Mouse (Mus musculus) spleen, adult 2 months (tissue): ENCODE measurements around the gene Trak2. TPM values are rescaled to one million over a fixed set of nuclear protein-coding genes. Genes with fewer than 3 reads are reported as not detected.
A peak's percentile ranks its signal among the peaks of the same experiment; 100 is the strongest.
"Not testable (repeated sequence)": the region's sequence is repeated elsewhere in the genome, so short reads cannot be mapped to it uniquely, and the experiment has no call there.

Experiments
- DNase-seq, 2 experiments: peaks; one replicate each; pipeline versions ENCODE4 v3.0.0 to v3.0.0-alpha.2; 2012 to 2021; ENCODE audit warnings: low spot score in 2 of 2, low read depth in 1 of 2
- H3K27ac ChIP-seq: fragments of 200-500 bp; 2 replicates; pipeline ENCODE4 v1.5.1; 2012; ENCODE audit warnings: low read length, inconsistent platforms; ENCODE audit not compliant: insufficient read depth
- H3K27me3 ChIP-seq: fragments of 200-500 bp; 2 replicates; pipeline ENCODE4 v1.6.1; 2012; ENCODE audit warnings: mild to moderate bottlenecking, moderate library complexity, low read length, inconsistent platforms; ENCODE audit not compliant: control insufficient read depth, insufficient read depth
- H3K36me3 ChIP-seq: fragments of 200-500 bp; 2 replicates; pipeline ENCODE4 v1.6.1; 2012; ENCODE audit warnings: mild to moderate bottlenecking, low read length, inconsistent platforms; ENCODE audit not compliant: control insufficient read depth, insufficient read depth
- H3K4me1 ChIP-seq: fragments of 200-500 bp; 2 replicates; pipeline ENCODE4 v1.6.1; 2011; ENCODE audit warnings: inconsistent platforms; ENCODE audit not compliant: control insufficient read depth, insufficient read depth, insufficient read length
- H3K4me3 ChIP-seq: fragments of 200-500 bp; 2 replicates; pipeline ENCODE4 v1.5.1; 2011; ENCODE audit warnings: mild to moderate bottlenecking, inconsistent platforms; ENCODE audit not compliant: insufficient read depth, insufficient read length; ENCODE audit errors: extremely low read depth
- CTCF ChIP-seq: fragments of 200-500 bp; IDR thresholded peaks from 2 replicates; pipeline ENCODE4 v1.5.1; 2011; ENCODE audit warnings: mild to moderate bottlenecking, inconsistent platforms; ENCODE audit not compliant: insufficient read depth, insufficient read length, insufficient replicate concordance; ENCODE audit errors: extremely low read depth
- POLR2A ChIP-seq: fragments of 200-500 bp; IDR thresholded peaks from 2 replicates; pipeline ENCODE4 v1.6.1; 2011; ENCODE audit warnings: low read depth, low read length, inconsistent platforms
- WGBS: fragments of 180-500 bp; shearing (Covaris S2); methylation state at CpG from one replicate; pipeline ENCODE4 v1.1.7; 2018; 5-methylcytosine and 5-hydroxymethylcytosine counted together
- polyA plus RNA-seq: library from polyadenylated mRNA; depleted of rRNA; stranded (reverse); fragments of >200 nt; gene quantifications from 2 replicates; pipeline ENCODE4 v1.2.3, GENCODE M21; 2012

Trak2 gene
- polyA plus RNA-seq, 1 experiment, result 51.6 TPM

- H3K27ac ChIP-seq, result no peak overlapping the region
- DNase-seq, result no peak
- no peaks in the 10 kb centered on the region for H3K4me1 ChIP-seq
- TF ChIP-seq POLR2A (no peak), CTCF (no peak)
- no peaks in the 10 kb centered on the region for H3K36me3 ChIP-seq
- H3K27me3 ChIP-seq, result no peaks in the 10 kb centered on the region
- 75% methylated on average over 5 of the region's 5 CpGs for WGBS
- no peak overlapping the region for H3K4me3 ChIP-seq
Observed at GRCm38 (mm10) chr1:58889826-58890546, 83.2 kb downstream of the Trak2 start.

- H3K4me3 ChIP-seq, result no peak overlapping the region
- H3K4me1 ChIP-seq, result no peaks in the 10 kb centered on the region; the same call in 1 of the 2 replicates
- no peak overlapping the region for H3K27ac ChIP-seq
- TF ChIP-seq CTCF (no peak), POLR2A (no peak)
- WGBS, result 85% methylated on average over 4 of the region's 4 CpGs
- H3K27me3 ChIP-seq, result no peaks in the 10 kb centered on the region
- no peak for DNase-seq
- no peaks in the 10 kb centered on the region for H3K36me3 ChIP-seq
Observed at GRCm38 (mm10) chr1:58885646-58886045, 87.6 kb downstream of the Trak2 start.

GRCm38 (mm10) chr1:58883279-58883678 lies 90.0 kb downstream of the Trak2 start:
- peak in 1 of 2 experiments; percentile 14 for DNase-seq
- H3K36me3 ChIP-seq, H3K4me3 ChIP-seq, H3K27ac ChIP-seq, H3K27me3 ChIP-seq, H3K4me1 ChIP-seq: not testable (repeated sequence)
- 47% methylated on average over 9 of the region's 9 CpGs for WGBS

GRCm38 (mm10) chr1:58879291-58879690 lies 93.9 kb downstream of the Trak2 start:
- H3K4me3 ChIP-seq, H3K4me1 ChIP-seq, H3K27ac ChIP-seq, H3K27me3 ChIP-seq, H3K36me3 ChIP-seq, DNase-seq: not testable (repeated sequence)
- 91% methylated on average over 2 of the region's 2 CpGs for WGBS

- 56% methylated on average over 4 of the region's 4 CpGs for WGBS
- H3K4me1 ChIP-seq, H3K4me3 ChIP-seq, H3K27me3 ChIP-seq, H3K36me3 ChIP-seq, H3K27ac ChIP-seq, DNase-seq: not testable (repeated sequence)
Observed at GRCm38 (mm10) chr1:58876500-58876899, 96.7 kb downstream of the Trak2 start.

- H3K4me3 ChIP-seq, DNase-seq, H3K36me3 ChIP-seq, H3K27me3 ChIP-seq, H3K27ac ChIP-seq: not testable (repeated sequence)
- 24% methylated on average over 3 of the region's 3 CpGs for WGBS
- peaks cover 11% of the 10 kb centered on the region; the same call in 1 of the 2 replicates for H3K4me1 ChIP-seq
Observed at GRCm38 (mm10) chr1:58860586-58860985, 112.6 kb downstream of the Trak2 start.

- DNase-seq, result peak in 1 of 2 experiments; percentile 16
- not testable (repeated sequence) for H3K4me3 ChIP-seq, H3K27me3 ChIP-seq, H3K27ac ChIP-seq, H3K36me3 ChIP-seq
- H3K4me1 ChIP-seq, result peaks cover 11% of the 10 kb centered on the region; the same call in 1 of the 2 replicates
- WGBS, result 64% methylated on average over 13 of the region's 13 CpGs
Observed at GRCm38 (mm10) chr1:58859738-58860365, 113.4 kb downstream of the Trak2 start.

- H3K27me3 ChIP-seq, DNase-seq, H3K4me3 ChIP-seq, H3K27ac ChIP-seq, H3K36me3 ChIP-seq: not testable (repeated sequence)
- H3K4me1 ChIP-seq, result peaks cover 11% of the 10 kb centered on the region; the same call in 1 of the 2 replicates
- WGBS, result 88% methylated on average over 4 of the region's 4 CpGs
Observed at GRCm38 (mm10) chr1:58859131-58859530, 114.1 kb downstream of the Trak2 start.

- peaks cover 11% of the 10 kb centered on the region; the same call in 1 of the 2 replicates for H3K4me1 ChIP-seq
- not testable (repeated sequence) for DNase-seq, H3K36me3 ChIP-seq, H3K27ac ChIP-seq, H3K4me3 ChIP-seq, H3K27me3 ChIP-seq
- WGBS, result 44% methylated on average over 3 of the region's 3 CpGs
Observed at GRCm38 (mm10) chr1:58856811-58857210, 116.4 kb downstream of the Trak2 start.
